8 mouse cellular contexts compared by ENCODE assay signal in the genomic region with DNA sequence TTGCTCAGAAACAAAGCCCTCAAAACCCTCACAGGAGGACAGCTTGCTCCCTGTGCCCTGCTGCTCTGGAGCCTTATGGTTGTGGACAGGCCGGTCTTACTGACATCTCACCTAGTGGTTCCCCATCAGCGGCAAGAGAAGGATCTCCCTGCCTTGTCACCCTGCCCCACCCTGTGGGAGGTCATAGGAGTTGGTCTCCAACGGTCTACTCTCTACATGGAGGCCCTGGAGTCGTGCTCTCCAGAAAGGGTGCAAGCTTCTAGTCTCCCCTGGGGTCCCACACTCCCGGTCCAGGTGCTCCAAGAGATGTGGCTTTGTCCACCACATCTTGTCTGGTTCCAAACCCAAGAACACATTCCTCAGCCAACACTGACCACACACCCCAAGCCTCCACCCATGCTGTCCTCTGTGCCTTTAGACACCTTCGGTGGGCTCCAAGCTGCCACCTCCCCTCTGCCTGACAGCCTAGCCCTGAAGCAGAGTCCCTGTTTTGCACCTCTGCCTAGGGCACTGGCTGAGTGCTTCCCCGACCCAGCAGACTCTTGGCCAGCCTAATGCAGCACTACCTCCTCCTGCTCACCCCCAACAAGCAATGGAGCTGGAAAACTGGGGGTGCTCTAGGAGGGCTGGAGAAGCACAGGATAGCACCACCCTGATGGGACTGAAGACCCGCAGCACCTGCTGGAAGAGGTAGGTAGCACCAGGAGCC. TPM values are rescaled to one million over a fixed set of nuclear protein-coding genes. Genes with fewer than 3 reads are reported as not detected.
DNase-seq lines count a peak whose midpoint lies in the region; ATAC-seq and TF ChIP-seq lines count a peak whose summit lies in the region.

No protein-coding gene starts in this region.

- peak; percentile 2; the same call in 1 of the 2 replicates for ATAC-seq in forebrain, embryonic 15.5 days (replicated peaks)
- ATAC-seq in liver, embryonic 16.5 days (ENCODE audit: low read depth): no peak
- no peak for ATAC-seq in inflammation-experienced regulatory T-cells, adult 6 months

- 0 out of 2 replicates have a peak, but pooled peaks cover 2% of the 10 kb centered on the region for H3K36me3 ChIP-seq in forebrain, embryonic 15.5 days
- no peaks in the 10 kb centered on the region for H3K36me3 ChIP-seq in liver, embryonic 16.5 days (ENCODE audit: control insufficient read depth, insufficient read depth)

- TF ChIP-seq POLR2A in cerebellum, adult 2 months (IDR thresholded peaks at IDR 0.05; ENCODE audit: borderline replicate concordance, insufficient read depth, low read length): no peak

- H3K9me3 ChIP-seq in forebrain, embryonic 15.5 days: no peaks in the 10 kb centered on the region
- H3K9me3 ChIP-seq in liver, embryonic 16.5 days (replicated peaks; ENCODE audit: control insufficient read depth, low read length): no peaks in the 10 kb centered on the region

- H3K4me3 ChIP-seq in cerebellum, adult 2 months (replicated peaks; ENCODE audit: insufficient read depth, low read depth, low read length): peak overlapping the region; percentile 63
- H3K4me3 ChIP-seq in forebrain, embryonic 15.5 days: peak overlapping the region; percentile 92
- H3K4me3 ChIP-seq in liver, embryonic 16.5 days (ENCODE audit: low read depth, low read length): peak overlapping the region; percentile 69

- H3K4me2 ChIP-seq in forebrain, embryonic 15.5 days (replicated peaks): peak overlapping the region; percentile 90
- peak overlapping the region; percentile 83 for H3K4me2 ChIP-seq in liver, embryonic 16.5 days (ENCODE audit: low read depth, low read length)

- peak; percentile 28 to 35 for DNase-seq in cerebellum, adult 2 months
- no peak for DNase-seq in cerebellum, adult 8-10 months
- peak; percentile 13 for DNase-seq in A20 (ENCODE audit: low read depth, low spot score)
- DNase-seq in retina, embryonic 14.5 days (ENCODE audit: low spot score): no peak
- no peak for DNase-seq in right cerebral cortex, postnatal 36 days (ENCODE audit: low spot score in 2 of 2)

- WGBS in cerebellum, adult 2 months: 19% methylated on average over 8 of the region's 8 CpGs
- WGBS in forebrain, embryonic 15.5 days: 38% methylated on average over 8 of the region's 8 CpGs
- WGBS in liver, embryonic 16.5 days (ENCODE audit: insufficient replicate concordance): 38% methylated on average over 8 of the region's 8 CpGs

- H3K27me3 ChIP-seq in cerebellum, adult 2 months (ENCODE audit: control insufficient read depth, insufficient read depth, low read length): no peaks in the 10 kb centered on the region
- H3K27me3 ChIP-seq in forebrain, embryonic 15.5 days: 0 out of 2 replicates have a peak, but pooled peaks cover 3% of the 10 kb centered on the region
- H3K27me3 ChIP-seq in liver, embryonic 16.5 days (ENCODE audit: control insufficient read depth, insufficient read depth, low read depth, low read length): peaks cover 22% of the 10 kb centered on the region

- no peak overlapping the region for H3K27ac ChIP-seq in cerebellum, adult 2 months (ENCODE audit: insufficient read depth, low read length)
- peak overlapping the region; percentile 71 for H3K27ac ChIP-seq in forebrain, embryonic 15.5 days (replicated peaks)
- no peak overlapping the region for H3K27ac ChIP-seq in liver, embryonic 16.5 days (ENCODE audit: low read length)

- H3K4me1 ChIP-seq in cerebellum, adult 2 months (ENCODE audit: control insufficient read depth, insufficient read depth, low read length): peaks cover 48% of the 10 kb centered on the region
- peaks cover 53% of the 10 kb centered on the region for H3K4me1 ChIP-seq in forebrain, embryonic 15.5 days
- H3K4me1 ChIP-seq in liver, embryonic 16.5 days (ENCODE audit: control insufficient read depth, low read depth, low read length): peaks cover 16% of the 10 kb centered on the region

- H3K9ac ChIP-seq in forebrain, embryonic 15.5 days (replicated peaks): peak overlapping the region; percentile 89
- H3K9ac ChIP-seq in liver, embryonic 16.5 days (ENCODE audit: low read depth, low read length): no peak overlapping the region

- no peak for TF ChIP-seq CTCF in cerebellum, adult 2 months (IDR thresholded peaks at IDR 0.05; ENCODE audit: borderline replicate concordance, insufficient read depth, low read depth, low read length)

RNA-seq across cellular contexts. Expression of gene Plxna1, which starts 1.6 kb away (rescaled TPM):
- polyA plus RNA-seq in cerebellum, adult 2 months (2012; rRNA removed): 50.0 and 59.7 TPM in 2 replicates
- polyA plus RNA-seq in forebrain, embryonic 15.5 days (2015; fragmentation: Nextera tagmentation; extraction: Ambion mirVana): 39.5 and 45.7 TPM in 2 replicates
- polyA plus RNA-seq in liver, embryonic 16.5 days (2015; fragmentation: Nextera tagmentation; extraction: Ambion mirVana): 0.82 and 1.0 TPM in 2 replicates
- polyA plus RNA-seq in inflammation-experienced regulatory T-cells, adult 6 months (2017; shearing (Covaris generic)): 1 to 10 TPM in 1 of 3 experiments, under 1 TPM in 2; 0.60 to 2.5 (median 0.86) TPM

Comparison
In these comparisons a context has a peak if more than half of its experiments do, and no peak if none do; other contexts are left out.
1. DNase-seq: peak in cerebellum, adult 2 months (2 of 2) and A20 (single experiment); none in cerebellum, adult 8-10 months (single experiment), retina, embryonic 14.5 days (single experiment) and right cerebral cortex, postnatal 36 days (0 of 2).
2. RNA of gene Plxna1, which starts 1.6 kb away (polyA plus RNA-seq): 50.0 to 59.7 TPM in cerebellum, adult 2 months and 39.5 to 45.7 TPM in forebrain, embryonic 15.5 days; 0.82 to 1.0 TPM in liver, embryonic 16.5 days and 0.60 to 2.5 TPM in inflammation-experienced regulatory T-cells, adult 6 months; every median in the first group is over 10 times any median in the second.
3. Peak in every context shown above with its lines, with median percentiles within 50 percentile points of each other: H3K4me3 ChIP-seq.